Mouse (Mus musculus) midbrain, embryonic 13.5 days (tissue): Measurements from ENCODE around the gene Ormdl3. TPM values are rescaled to one million over a fixed set of nuclear protein-coding genes. Genes with fewer than 3 reads are reported as not detected.
"Not testable (repeated sequence)": the region's sequence is repeated elsewhere in the genome, so short reads cannot be mapped to it uniquely, and the experiment has no call there.

Experiments
- ATAC-seq: fragments of 200-750 bp; cut with Nextera tagmentation; 2 replicates; pipeline ENCODE4 v1.8.0; 2017; ENCODE audit warnings: mild to moderate bottlenecking, moderate TSS enrichment, moderate library complexity
- H3K27ac ChIP-seq: fragments of 300-500 bp; sonication (generic); 2 replicates; pipeline ENCODE4 v1.5.1; 2015; ENCODE audit warnings: inconsistent platforms, mild to moderate bottlenecking, moderate library complexity
- H3K27me3 ChIP-seq: fragments of 300-500 bp; sonication (generic); 2 replicates; pipeline ENCODE4 v1.6.1; 2015; ENCODE audit warnings: mild to moderate bottlenecking, inconsistent platforms
- H3K36me3 ChIP-seq: fragments of 300-500 bp; sonication (generic); 2 replicates; pipeline ENCODE4 v1.6.1; 2015; ENCODE audit warnings: mild to moderate bottlenecking, inconsistent platforms
- H3K4me1 ChIP-seq: fragments of 300-500 bp; sonication (generic); replicated peaks from 2 replicates; pipeline ENCODE4 v1.6.1; 2015; ENCODE audit warnings: inconsistent platforms
- H3K4me2 ChIP-seq: fragments of 300-500 bp; sonication (generic); replicated peaks from 2 replicates; pipeline ENCODE4 v1.6.1; 2015; ENCODE audit warnings: moderate library complexity, mild to moderate bottlenecking, inconsistent platforms
- H3K4me3 ChIP-seq: fragments of 300-500 bp; sonication (generic); replicated peaks from 2 replicates; pipeline ENCODE4 v1.5.1; 2015; ENCODE audit warnings: mild to moderate bottlenecking, inconsistent platforms
- H3K9ac ChIP-seq: fragments of 300-500 bp; sonication (generic); replicated peaks from 2 replicates; pipeline ENCODE4 v1.6.1; 2015; ENCODE audit warnings: mild to moderate bottlenecking, inconsistent platforms
- H3K9me3 ChIP-seq: fragments of 300-500 bp; sonication (generic); 2 replicates; pipeline ENCODE4 v1.6.1; 2016; ENCODE audit warnings: mild to moderate bottlenecking, inconsistent platforms
- WGBS: fragments of 180-500 bp; shearing (Covaris S2); methylation state at CpG from one replicate; pipeline ENCODE4 v1.1.7; 2015; 5-methylcytosine and 5-hydroxymethylcytosine counted together
- polyA plus RNA-seq: library from polyadenylated mRNA; unstranded; fragments of >200 nt; fragmentation: Nextera tagmentation; extraction: Ambion mirVana; gene quantifications from 2 replicates; pipeline ENCODE4 v1.2.1, GENCODE M21; 2015

Ormdl3 gene
- 87.0 and 97.3 TPM in 2 replicates for polyA plus RNA-seq

GRCm38 (mm10) chr11:98586892-98587563 lies at the start of gene Ormdl3:
TSS of gene Ormdl3 (minus strand) at chr11:98587368.
- no peaks in the 10 kb centered on the region for H3K9me3 ChIP-seq

GRCm38 (mm10) chr11:98635312-98635970 lies 48.3 kb upstream of the Ormdl3 start:
- not testable (repeated sequence) for H3K4me2 ChIP-seq, H3K4me1 ChIP-seq, ATAC-seq, H3K27me3 ChIP-seq, H3K9ac ChIP-seq, H3K36me3 ChIP-seq, H3K9me3 ChIP-seq, H3K4me3 ChIP-seq, H3K27ac ChIP-seq
- 41% methylated on average over 10 of the region's 10 CpGs for WGBS

More at GRCm38 (mm10) chr11:98586892-98587563, at the start of gene Ormdl3:
- H3K4me3 ChIP-seq: peak within 1 kb of the TSS; percentile 89
- peak; percentile 96 for ATAC-seq
- H3K4me2 ChIP-seq: peak within 1 kb of the TSS; percentile 93
- peak within 1 kb of the TSS; percentile 90 for H3K27ac ChIP-seq
- H3K4me1 ChIP-seq: peaks cover 35% of the 10 kb centered on the region
- peak within 1 kb of the TSS; percentile 95 for H3K9ac ChIP-seq
- WGBS: under 1% methylated on average over 49 of the region's 49 CpGs
- no peaks in the 10 kb centered on the region for H3K27me3 ChIP-seq
- peaks cover 16% of the 10 kb centered on the region for H3K36me3 ChIP-seq

- no peak overlapping the region for H3K9ac ChIP-seq
- no peaks in the 10 kb centered on the region for H3K9me3 ChIP-seq
- no peak for ATAC-seq
- no peaks in the 10 kb centered on the region for H3K27me3 ChIP-seq
- H3K4me1 ChIP-seq: no peaks in the 10 kb centered on the region
- H3K4me3 ChIP-seq: no peak overlapping the region
- 93% methylated on average over 5 of the region's 5 CpGs for WGBS
- H3K27ac ChIP-seq: no peak overlapping the region
- H3K36me3 ChIP-seq: no peaks in the 10 kb centered on the region
- no peak overlapping the region for H3K4me2 ChIP-seq
Measured at GRCm38 (mm10) chr11:98630646-98631045, 43.5 kb upstream of the Ormdl3 start.

- Histone ChIP-seq H3K27me3 (no peaks in the 10 kb centered on the region), H3K4me2 (no peak overlapping the region), H3K36me3 (no peaks in the 10 kb centered on the region), H3K9me3 (no peaks in the 10 kb centered on the region), H3K4me1 (no peaks in the 10 kb centered on the region), H3K4me3 (no peak overlapping the region), H3K27ac (no peak overlapping the region), H3K9ac (no peak overlapping the region)
- 90% methylated on average over 3 of the region's 3 CpGs for WGBS
- ATAC-seq: no peak
Measured at GRCm38 (mm10) chr11:98628706-98629105, 41.5 kb upstream of the Ormdl3 start.

GRCm38 (mm10) chr11:98625611-98626410 lies 38.6 kb upstream of the Ormdl3 start, which contains the start of the genes Gm12355 and Gsdma3:
TSS of gene Gm12355 (minus strand) at chr11:98625661.
TSS of gene Gsdma3 (plus strand) at chr11:98626360.
- ATAC-seq: no peak
- WGBS: 89% methylated on average over 10 of the region's 10 CpGs
- no peaks in the 10 kb centered on the region for H3K36me3 ChIP-seq

GRCm38 (mm10) chr11:98624381-98624780 lies 37.2 kb upstream of the Ormdl3 start:
- not testable (repeated sequence) for H3K4me2 ChIP-seq, H3K4me3 ChIP-seq, ATAC-seq, H3K36me3 ChIP-seq, H3K4me1 ChIP-seq, H3K27ac ChIP-seq, H3K9me3 ChIP-seq, H3K27me3 ChIP-seq, H3K9ac ChIP-seq
- 91% methylated on average over 2 of the region's 2 CpGs for WGBS

More at GRCm38 (mm10) chr11:98625611-98626410, 38.6 kb upstream of the Ormdl3 start, which contains the start of the genes Gm12355 and Gsdma3:
- no peaks in the 10 kb centered on the region for H3K27me3 ChIP-seq
- H3K4me2 ChIP-seq: no peak within 1 kb of the TSS
- no peak within 1 kb of the TSS for H3K27ac ChIP-seq
- no peak within 1 kb of the TSS for H3K4me3 ChIP-seq
- H3K9me3 ChIP-seq: peaks cover 4% of the 10 kb centered on the region; the same call in 1 of the 2 replicates
- no peaks in the 10 kb centered on the region for H3K4me1 ChIP-seq
- H3K9ac ChIP-seq: no peak within 1 kb of the TSS

- H3K36me3 ChIP-seq, H3K4me2 ChIP-seq, H3K4me3 ChIP-seq, H3K27me3 ChIP-seq, H3K9ac ChIP-seq, H3K4me1 ChIP-seq, ATAC-seq, H3K27ac ChIP-seq, H3K9me3 ChIP-seq: not testable (repeated sequence)
- 81% methylated on average over 6 of the region's 6 CpGs for WGBS
Measured at GRCm38 (mm10) chr11:98623981-98624380, 36.8 kb upstream of the Ormdl3 start.

- whole genome bisulfite sequencing: 96% methylated on average over 13 of the region's 13 CpGs
- Histone ChIP-seq H3K4me1 (no peaks in the 10 kb centered on the region), H3K4me3 (no peak overlapping the region), H3K36me3 (no peaks in the 10 kb centered on the region), H3K9me3 (peaks cover 7% of the 10 kb centered on the region; the same call in 1 of the 2 replicates), H3K9ac (no peak overlapping the region), H3K27me3 (no peaks in the 10 kb centered on the region), H3K27ac (no peak overlapping the region), H3K4me2 (no peak overlapping the region)
- no peak for ATAC-seq
Measured at GRCm38 (mm10) chr11:98620791-98621190, 33.6 kb upstream of the Ormdl3 start.

GRCm38 (mm10) chr11:98606763-98607162 lies 19.6 kb upstream of the Ormdl3 start:
- 13% methylated on average over 3 of the region's 3 CpGs for WGBS
- no peak for ATAC-seq
- Histone ChIP-seq H3K9me3 (no peaks in the 10 kb centered on the region), H3K4me2 (no peak overlapping the region), H3K4me1 (0 out of 2 replicates have a peak, but pooled peaks cover 8% of the 10 kb centered on the region), H3K4me3 (no peak overlapping the region), H3K27ac (no peak overlapping the region), H3K36me3 (no peaks in the 10 kb centered on the region), H3K9ac (no peak overlapping the region), H3K27me3 (peaks cover 7% of the 10 kb centered on the region; the same call in 1 of the 2 replicates)

GRCm38 (mm10) chr11:98604911-98605310 lies 17.7 kb upstream of the Ormdl3 start:
- H3K4me2 ChIP-seq, H3K9me3 ChIP-seq, H3K4me1 ChIP-seq, H3K36me3 ChIP-seq, H3K27ac ChIP-seq, H3K4me3 ChIP-seq, ATAC-seq, H3K9ac ChIP-seq: not testable (repeated sequence)
- H3K27me3 ChIP-seq: peaks cover 11% of the 10 kb centered on the region
- 80% methylated on average over 6 of the region's 6 CpGs for WGBS

- 87% methylated on average over 2 of the region's 2 CpGs for WGBS
- ATAC-seq: no peak
- no peak overlapping the region for H3K4me3 ChIP-seq
Measured at GRCm38 (mm10) chr11:98603953-98604352, 16.8 kb upstream of the Ormdl3 start.

More at GRCm38 (mm10) chr11:98603953-98604352, 16.8 kb upstream of the Ormdl3 start:
- Histone ChIP-seq H3K36me3 (no peaks in the 10 kb centered on the region), H3K9ac (no peak overlapping the region), H3K9me3 (no peaks in the 10 kb centered on the region), H3K4me1 (0 out of 2 replicates have a peak, but pooled peaks cover 8% of the 10 kb centered on the region), H3K4me2 (no peak overlapping the region), H3K27ac (no peak overlapping the region), H3K27me3 (peaks cover 15% of the 10 kb centered on the region)
